Mouse (Mus musculus) limb, embryonic 13.5 days (tissue): ENCODE data around the gene 2610318N02Rik. TPM values are rescaled to one million over a fixed set of nuclear protein-coding genes. Genes with fewer than 3 reads are reported as not detected.

Experiments used
- ATAC-seq: fragments of 200-750 bp; cut with Nextera tagmentation; 2 replicates; pipeline ENCODE4 v1.8.0; 2017; ENCODE audit warnings: low read depth, moderate number of reproducible peaks, moderate TSS enrichment; ENCODE audit not compliant: low FRiP score
- H3K27ac ChIP-seq: fragments of 300-500 bp; sonication (generic); 2 replicates; pipeline ENCODE4 v1.5.1; 2015; ENCODE audit warnings: inconsistent platforms, mild to moderate bottlenecking, moderate library complexity
- H3K27me3 ChIP-seq: fragments of 300-500 bp; sonication (generic); 2 replicates; pipeline ENCODE4 v1.6.1; 2015; ENCODE audit warnings: mild to moderate bottlenecking, inconsistent platforms
- H3K36me3 ChIP-seq: fragments of 300-500 bp; sonication (generic); 2 replicates; pipeline ENCODE4 v1.6.1; 2015; ENCODE audit warnings: inconsistent platforms, mild to moderate bottlenecking, moderate library complexity
- H3K4me1 ChIP-seq: fragments of 300-500 bp; sonication (generic); 2 replicates; pipeline ENCODE4 v1.6.1; 2015; ENCODE audit warnings: inconsistent platforms
- H3K4me2 ChIP-seq: fragments of 300-500 bp; sonication (generic); replicated peaks from 2 replicates; pipeline ENCODE4 v1.6.1; 2015; ENCODE audit warnings: inconsistent platforms, mild to moderate bottlenecking, moderate library complexity
- H3K4me3 ChIP-seq: fragments of 300-500 bp; sonication (generic); 2 replicates; pipeline ENCODE4 v1.5.1; 2015; ENCODE audit warnings: moderate library complexity, mild to moderate bottlenecking, inconsistent platforms
- H3K9ac ChIP-seq: fragments of 300-500 bp; sonication (generic); 2 replicates; pipeline ENCODE4 v1.6.1; 2015; ENCODE audit warnings: mild to moderate bottlenecking, inconsistent platforms
- H3K9me3 ChIP-seq: fragments of 300-500 bp; sonication (generic); 2 replicates; pipeline ENCODE4 v1.6.1; 2016; ENCODE audit warnings: inconsistent platforms
- WGBS: fragments of 180-500 bp; shearing (Covaris S2); methylation state at CpG from one replicate; pipeline ENCODE4 v1.1.7; 2015; 5-methylcytosine and 5-hydroxymethylcytosine counted together
- microRNA counts: library from miRNA; unstranded; fragments of <30 nt; microRNA quantifications from one replicate; lab custom pipeline; 2016
- microRNA-seq: library from miRNA; unstranded; fragments of <30 nt; microRNA quantifications from one replicate; pipeline ENCODE4, GENCODE M21; 2016
- polyA plus RNA-seq: library from polyadenylated mRNA; unstranded; fragments of >200 nt; fragmentation: Nextera tagmentation; extraction: Ambion mirVana; gene quantifications from 2 replicates; pipeline ENCODE4 v1.2.1, GENCODE M21; 2015

Gene 2610318N02Rik
- polyA plus RNA-seq, 1 experiment from 2014 or later, result 70.7 TPM

DNA sequence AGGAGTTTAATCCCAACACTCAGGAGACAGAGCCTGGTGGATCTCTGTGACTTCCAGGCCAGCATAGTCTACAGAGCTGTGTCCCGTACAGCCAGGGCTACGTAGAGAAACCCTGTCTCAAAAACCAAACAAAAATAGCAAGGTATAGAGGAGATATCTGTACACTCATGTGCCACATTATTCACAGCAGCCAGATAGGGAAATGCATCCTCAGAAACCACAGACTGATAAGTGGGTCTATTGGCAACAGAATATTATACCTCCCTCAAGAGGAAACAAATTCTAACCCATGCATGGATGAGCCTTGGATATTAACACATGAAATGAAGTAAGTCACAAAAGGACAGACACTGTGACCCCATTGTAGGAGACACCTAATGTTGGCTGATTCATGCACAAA, 57.4 kb downstream of the 2610318N02Rik start:
- no peak overlapping the region for H3K4me3 ChIP-seq
- no peak overlapping the region for H3K9ac ChIP-seq
- no peaks in the 10 kb centered on the region for H3K9me3 ChIP-seq
- H3K4me2 ChIP-seq, result no peak overlapping the region
- H3K36me3 ChIP-seq, result peaks cover 3% of the 10 kb centered on the region; the same call in 1 of the 2 replicates
- H3K4me1 ChIP-seq, result peaks cover 16% of the 10 kb centered on the region
- WGBS, result 90% methylated on average over 2 of the region's 2 CpGs
- ATAC-seq, result no peak
- no peaks in the 10 kb centered on the region for H3K27me3 ChIP-seq
- H3K27ac ChIP-seq, result no peak overlapping the region

MicroRNAs within 50 kb of the gene (microRNA counts, 519-probe panel; counts per million panel counts)
- microRNA mmu-miR-130b (lab: Ali Mortazavi, UCI) (4,515 counts per million, percentile 87 among the panel's probes with 10 or more counts), microRNA mmu-miR-301b (lab: Ali Mortazavi, UCI) (3,328 counts per million, percentile 58 among the panel's probes with 10 or more counts)

Small RNAs within 50 kb of the gene (microRNA-seq; reads per million reads assigned to microRNA genes)
- gene Mir130b (7,230 reads per million, percentile 93 among the genes with 10 or more reads in this experiment), gene Mir301b (96.6 reads per million, percentile 53 among the genes with 10 or more reads in this experiment)

Other genes with a start within 250 kb of the 2610318N02Rik start
- 33.6 and 37.5 TPM in 2 replicates for gene Ppm1f, start 228.7 kb downstream of the 2610318N02Rik start, polyA plus RNA-seq
- gene Mapk1, start 141.8 kb downstream of the 2610318N02Rik start, polyA plus RNA-seq, result 145 and 155 TPM in 2 replicates
- gene Ypel1, start 55.5 kb downstream of the 2610318N02Rik start, polyA plus RNA-seq, result 53.8 and 57.3 TPM in 2 replicates
- gene Ppil2, start 13.9 kb downstream of the 2610318N02Rik start, polyA plus RNA-seq, result 150 and 158 TPM in 2 replicates
- gene Sdf2l1, start 7.2 kb upstream of the 2610318N02Rik start, polyA plus RNA-seq, result 47.7 and 58.0 TPM in 2 replicates
- 7.2 and 7.6 TPM in 2 replicates for gene Ydjc, start 19.5 kb upstream of the 2610318N02Rik start, polyA plus RNA-seq
- 0.51 and 0.59 TPM in 2 replicates for gene Ccdc116, start 22.1 kb upstream of the 2610318N02Rik start, polyA plus RNA-seq
- gene Ube2l3, start 77.5 kb upstream of the 2610318N02Rik start, polyA plus RNA-seq, result 356 and 360 TPM in 2 replicates
- gene Rimbp3, start 83.4 kb upstream of the 2610318N02Rik start, polyA plus RNA-seq, result 0.28 and 0.38 TPM in 2 replicates
- gene Hic2, start 108.4 kb upstream of the 2610318N02Rik start, polyA plus RNA-seq, result 9.1 and 9.3 TPM in 2 replicates
- 12.6 and 14.3 TPM in 2 replicates for gene Tmem191c, start 150.9 kb upstream of the 2610318N02Rik start, polyA plus RNA-seq
- 0.83 and 0.88 TPM in 2 replicates for gene Serpind1, start 206.2 kb upstream of the 2610318N02Rik start, polyA plus RNA-seq